Mouse (Mus musculus) granulocyte monocyte progenitor cell, adult 5-6 weeks (primary cell): ENCODE data around the gene Tex14. TPM values are rescaled to one million over a fixed set of nuclear protein-coding genes. Genes with fewer than 3 reads are reported as not detected.
"Not testable (repeated sequence)": the region's sequence is repeated elsewhere in the genome, so short reads cannot be mapped to it uniquely, and the experiment has no call there.

Experiments
- ATAC-seq: replicated peaks from 2 replicates; pipeline ENCODE4 v1.8.0; 2016; ENCODE audit warnings: mild to moderate bottlenecking, moderate TSS enrichment, inconsistent platforms; ENCODE audit not compliant: poor library complexity, severe bottlenecking
- total RNA-seq, 2 experiments: library from RNA; stranded (forward) in 1 of 2; stranded (reverse) in 1 of 2; fragments of 200-712, 200-1000 nt in 1 of 2; fragments of >200 nt in 1 of 2; fragmentation: Nextera tagmentation in 1 of 2; gene quantifications; 2 replicates each; pipeline ENCODE4 v1.2.3; 2014 to 2017

Gene Tex14
- total RNA-seq, 2 experiments from 2014 or later: not detected

GRCm38 (mm10) chr11:87426121-87426449 is 21.2 kb downstream of the Tex14 start:
- no peak for ATAC-seq

- ATAC-seq: peak; percentile 35
Observed at GRCm38 (mm10) chr11:87426450-87427250, 21.8 kb downstream of the Tex14 start.

GRCm38 (mm10) chr11:87427273-87428050 is 22.6 kb downstream of the Tex14 start:
- peak; percentile 30 for ATAC-seq

GRCm38 (mm10) chr11:87428051-87428673 is 23.3 kb downstream of the Tex14 start:
- ATAC-seq: no peak

- ATAC-seq: no peak
Observed at GRCm38 (mm10) chr11:87429363-87429762, 24.5 kb downstream of the Tex14 start.

GRCm38 (mm10) chr11:87430374-87430773 is 25.5 kb downstream of the Tex14 start:
- ATAC-seq: no peak

GRCm38 (mm10) chr11:87431813-87432212 is 26.9 kb downstream of the Tex14 start:
- ATAC-seq: not testable (repeated sequence)

- ATAC-seq: no peak
Observed at GRCm38 (mm10) chr11:87432447-87432846, 27.6 kb downstream of the Tex14 start.

GRCm38 (mm10) chr11:87432933-87433669 is 28.2 kb downstream of the Tex14 start:
- peak; percentile 89 for ATAC-seq

GRCm38 (mm10) chr11:87435107-87435506 is 30.2 kb downstream of the Tex14 start:
- not testable (repeated sequence) for ATAC-seq

- ATAC-seq: no peak
Observed at GRCm38 (mm10) chr11:87436326-87437232, 31.7 kb downstream of the Tex14 start.

GRCm38 (mm10) chr11:87439796-87440420 is 35.0 kb downstream of the Tex14 start:
- no peak for ATAC-seq

- ATAC-seq: peak; percentile 96
Observed at GRCm38 (mm10) chr11:87442643-87443372, 37.9 kb downstream of the Tex14 start.

- peak; percentile 67 for ATAC-seq
Observed at GRCm38 (mm10) chr11:87443373-87443883, 38.6 kb downstream of the Tex14 start.

GRCm38 (mm10) chr11:87444056-87444455 is 39.2 kb downstream of the Tex14 start:
- not testable (repeated sequence) for ATAC-seq

GRCm38 (mm10) chr11:87444735-87445428 is 40.0 kb downstream of the Tex14 start:
- ATAC-seq: no peak

- not testable (repeated sequence) for ATAC-seq
Observed at GRCm38 (mm10) chr11:87445593-87445992, 40.7 kb downstream of the Tex14 start.
